Mouse (Mus musculus): ENCODE measurements around the gene Pop7. TPM values are rescaled to one million over a fixed set of nuclear protein-coding genes. Genes with fewer than 3 reads are reported as not detected.
A peak's percentile ranks its signal among the peaks of the same experiment; 100 is the strongest.

The Pop7 gene
- polyA plus RNA-seq, 1 experiment from 2014 or later = 33.4 TPM

DNA sequence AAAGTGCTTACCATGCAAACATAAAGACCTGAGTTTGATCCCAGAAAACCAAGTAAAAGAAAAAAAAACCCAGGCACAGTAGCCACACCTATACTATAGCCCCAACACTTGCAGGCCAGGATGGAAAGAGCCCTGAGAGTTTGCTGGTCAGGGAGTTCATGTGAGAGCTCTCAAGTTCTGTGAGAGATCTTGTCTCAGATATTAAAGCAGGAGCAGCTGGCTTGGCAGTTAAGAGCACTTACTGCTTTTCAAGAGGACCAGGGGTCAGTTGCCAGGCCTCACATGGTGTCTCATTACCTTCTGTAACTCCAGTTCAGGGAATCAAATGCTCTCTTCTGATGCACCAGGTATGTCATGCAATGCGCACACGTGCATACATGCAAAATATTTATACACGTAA is 32.4 kb upstream of the Pop7 start:
- peak overlapping the region; percentile 5; the same call in 1 of the 2 replicates for H3K4me2 ChIP-seq
- no peak overlapping the region for H3K27ac ChIP-seq (replicated peaks)
- no peak for ATAC-seq (ENCODE audit: insufficient read depth)
- peaks cover 37% of the 10 kb centered on the region for H3K4me1 ChIP-seq (replicated peaks)
- no peak overlapping the region for H3K9ac ChIP-seq
- H3K36me3 ChIP-seq (replicated peaks) = peaks cover 9% of the 10 kb centered on the region
- H3K27me3 ChIP-seq = 0 out of 2 replicates have a peak, but pooled peaks cover 5% of the 10 kb centered on the region
- H3K4me3 ChIP-seq (replicated peaks) = no peak overlapping the region
- no peaks in the 10 kb centered on the region for H3K9me3 ChIP-seq (replicated peaks)
- 80% methylated on average over 3 of the region's 3 CpGs for WGBS (ENCODE audit: insufficient replicate concordance)

DNA sequence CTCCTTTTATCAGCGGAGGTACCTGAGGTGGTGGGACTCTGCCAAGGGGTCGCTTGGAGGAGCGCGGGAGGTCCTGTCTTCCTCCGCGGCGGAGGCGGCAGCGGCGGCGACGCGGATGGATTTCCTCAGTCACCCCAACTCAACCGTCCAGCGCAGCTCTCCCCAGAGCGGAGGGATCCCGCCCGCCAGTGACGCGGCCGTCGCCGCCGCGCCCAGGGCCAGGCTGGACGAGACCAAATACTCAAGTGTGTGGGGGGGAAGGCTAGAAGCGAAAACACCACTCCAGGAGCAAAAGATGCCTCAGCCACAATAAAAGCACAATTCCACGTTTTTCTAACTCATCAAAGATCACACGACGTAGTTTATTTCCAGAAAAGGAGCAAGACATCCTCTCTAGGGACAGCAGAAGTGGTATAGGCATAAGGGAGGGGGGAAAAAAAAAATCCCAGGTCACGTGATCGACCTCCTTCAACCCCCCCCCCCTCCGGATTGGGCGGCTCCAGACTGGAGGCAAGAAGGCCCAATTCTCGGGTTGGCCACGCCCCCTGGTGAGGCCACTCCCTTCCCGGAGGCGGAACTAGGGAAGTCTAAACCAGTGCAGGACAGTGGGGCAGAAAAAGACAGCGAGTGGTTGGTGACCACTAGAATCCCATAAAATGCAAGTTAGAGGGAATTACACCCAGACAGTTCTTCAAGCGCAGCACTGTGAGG is 31.0 kb upstream of the Pop7 start, which contains the start of the genes Epo and Gnb2:
Gene Epo, minus strand, starts transcription at position 126 of the 711 bp plus-strand sequence.
Gene Gnb2, minus strand, starts transcription at position 394 of the 711 bp plus-strand sequence.
- Histone ChIP-seq H3K36me3 (replicated peaks) (peaks cover 24% of the 10 kb centered on the region), H3K4me3 (replicated peaks) (peak within 1 kb of the TSS; percentile 87), H3K27ac (replicated peaks) (peak within 1 kb of the TSS; percentile 92), H3K9ac (peak within 1 kb of the TSS; percentile 89), H3K27me3 (0 out of 2 replicates have a peak, but pooled peaks cover 2% of the 10 kb centered on the region), H3K4me1 (replicated peaks) (peaks cover 51% of the 10 kb centered on the region), H3K4me2 (peak within 1 kb of the TSS; percentile 93), H3K9me3 (replicated peaks) (no peaks in the 10 kb centered on the region)
- peak; percentile 82 for ATAC-seq (ENCODE audit: insufficient read depth)
- WGBS (ENCODE audit: insufficient replicate concordance) = under 1% methylated on average over 39 of the region's 40 CpGs

DNA sequence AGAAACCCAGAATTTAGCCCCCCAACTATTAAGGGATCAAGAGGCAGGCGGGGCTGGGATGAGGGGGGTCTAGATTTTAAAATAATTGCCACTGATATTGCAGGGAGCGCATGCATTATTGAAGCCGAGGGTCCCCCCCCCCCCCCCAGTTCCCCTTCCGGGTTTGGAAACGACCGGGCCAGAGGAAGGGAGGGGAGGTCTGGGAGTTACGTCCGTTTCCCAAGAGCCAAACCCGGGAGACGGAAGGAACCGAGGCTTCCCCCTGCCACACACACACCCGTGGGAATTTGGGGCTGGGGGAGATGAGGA is 30.4 kb upstream of the Pop7 start:
- peaks cover 29% of the 10 kb centered on the region for H3K36me3 ChIP-seq (replicated peaks)
- no peaks in the 10 kb centered on the region for H3K9me3 ChIP-seq (replicated peaks)
- WGBS (ENCODE audit: insufficient replicate concordance) = 0% methylated on average over 11 of the region's 12 CpGs
- H3K4me1 ChIP-seq (replicated peaks) = peaks cover 56% of the 10 kb centered on the region
- H3K27ac ChIP-seq (replicated peaks) = peak overlapping the region; percentile 92
- peak; percentile 29 for ATAC-seq (ENCODE audit: insufficient read depth)
- peak overlapping the region; percentile 93 for H3K4me2 ChIP-seq
- H3K27me3 ChIP-seq = 0 out of 2 replicates have a peak, but pooled peaks cover 2% of the 10 kb centered on the region
- H3K4me3 ChIP-seq (replicated peaks) = peak overlapping the region; percentile 87
- peak overlapping the region; percentile 89 for H3K9ac ChIP-seq

DNA sequence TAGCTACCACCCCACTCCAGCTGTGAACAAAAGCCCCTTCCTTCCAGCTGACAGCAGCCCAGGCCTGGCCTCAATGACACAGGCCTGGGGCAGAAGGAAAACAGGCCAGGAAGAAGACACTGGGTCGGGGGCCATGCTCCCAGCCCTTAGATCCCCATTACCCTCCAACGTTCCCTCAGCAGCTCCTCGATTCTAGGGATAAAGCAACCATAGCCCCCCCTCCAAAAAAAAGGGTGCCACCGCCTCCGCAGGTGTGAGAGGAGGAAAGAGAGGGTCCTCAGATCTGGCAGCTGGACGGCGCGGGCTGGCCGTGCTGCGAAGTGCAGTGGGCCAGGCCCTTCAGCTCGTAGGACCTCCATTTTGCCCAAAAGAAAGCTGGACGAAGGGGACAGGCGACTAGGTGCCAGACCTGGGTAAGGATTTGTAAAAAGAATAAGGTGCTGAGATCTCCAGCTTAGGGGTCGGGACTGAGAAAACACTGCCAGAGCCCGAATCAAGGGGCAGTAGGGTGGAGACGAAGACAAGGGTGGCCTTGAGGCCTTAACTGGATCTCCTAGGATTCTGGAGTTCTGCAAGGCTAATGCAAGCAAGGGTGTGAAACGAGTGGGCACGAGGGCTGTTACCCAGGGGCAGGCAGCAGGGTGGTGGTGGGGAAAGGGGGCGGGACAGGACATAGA is 30.0 kb upstream of the Pop7 start:
- Histone ChIP-seq H3K9ac (peak overlapping the region; percentile 89), H3K27me3 (0 out of 2 replicates have a peak, but pooled peaks cover 2% of the 10 kb centered on the region), H3K27ac (replicated peaks) (peak overlapping the region; percentile 92), H3K9me3 (replicated peaks) (no peaks in the 10 kb centered on the region), H3K36me3 (replicated peaks) (peaks cover 34% of the 10 kb centered on the region), H3K4me3 (replicated peaks) (peak overlapping the region; percentile 87), H3K4me2 (peak overlapping the region; percentile 93), H3K4me1 (replicated peaks) (peaks cover 61% of the 10 kb centered on the region)
- WGBS (ENCODE audit: insufficient replicate concordance) = under 1% methylated on average over 19 of the region's 19 CpGs
- ATAC-seq (ENCODE audit: insufficient read depth) = no peak

DNA sequence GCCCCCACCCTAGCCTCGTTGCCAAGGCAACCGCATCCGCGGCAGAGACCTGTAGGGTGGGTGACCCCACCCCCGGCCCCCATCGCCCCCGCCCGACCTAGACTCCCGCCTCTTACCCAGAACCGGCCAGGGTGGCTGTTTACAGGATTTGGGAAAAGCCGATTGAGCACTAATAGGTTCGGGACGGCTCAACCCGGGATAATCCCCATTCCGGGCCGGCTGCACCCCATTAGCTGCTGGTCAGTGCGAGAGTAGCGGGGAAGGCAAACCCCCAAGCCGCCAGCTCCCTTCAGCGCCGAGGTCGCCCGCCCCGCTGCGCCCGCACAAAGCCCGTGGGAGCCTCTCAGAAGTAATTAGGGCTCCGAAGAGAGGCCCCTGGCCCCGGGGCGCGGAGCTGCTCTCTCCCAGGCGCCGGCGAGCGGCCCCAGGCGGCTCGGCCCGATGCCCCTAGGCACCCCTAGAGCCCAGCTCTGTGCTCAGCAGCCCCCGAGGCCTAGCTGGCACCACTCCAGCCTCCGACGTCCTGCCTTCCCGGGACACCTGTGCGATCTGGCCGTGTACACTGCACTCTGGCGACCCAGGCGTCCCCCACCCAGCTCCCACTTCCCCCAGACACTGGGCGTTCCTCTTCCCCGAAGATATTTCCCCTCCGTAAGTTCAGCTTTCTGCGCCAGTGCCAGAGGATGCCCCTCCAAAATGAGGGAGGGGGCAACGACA is 29.3 kb upstream of the Pop7 start:
- peaks cover 41% of the 10 kb centered on the region for H3K36me3 ChIP-seq (replicated peaks)
- under 1% methylated on average over 51 of the region's 51 CpGs for WGBS (ENCODE audit: insufficient replicate concordance)
- peak overlapping the region; percentile 87 for H3K4me3 ChIP-seq (replicated peaks)
- H3K9me3 ChIP-seq (replicated peaks) = no peaks in the 10 kb centered on the region
- H3K4me1 ChIP-seq (replicated peaks) = peaks cover 67% of the 10 kb centered on the region
- H3K27me3 ChIP-seq = no peaks in the 10 kb centered on the region
- H3K27ac ChIP-seq (replicated peaks) = peak overlapping the region; percentile 92
- ATAC-seq (ENCODE audit: insufficient read depth) = peak; percentile 27
- peak overlapping the region; percentile 93 for H3K4me2 ChIP-seq
- peak overlapping the region; percentile 89 for H3K9ac ChIP-seq

DNA sequence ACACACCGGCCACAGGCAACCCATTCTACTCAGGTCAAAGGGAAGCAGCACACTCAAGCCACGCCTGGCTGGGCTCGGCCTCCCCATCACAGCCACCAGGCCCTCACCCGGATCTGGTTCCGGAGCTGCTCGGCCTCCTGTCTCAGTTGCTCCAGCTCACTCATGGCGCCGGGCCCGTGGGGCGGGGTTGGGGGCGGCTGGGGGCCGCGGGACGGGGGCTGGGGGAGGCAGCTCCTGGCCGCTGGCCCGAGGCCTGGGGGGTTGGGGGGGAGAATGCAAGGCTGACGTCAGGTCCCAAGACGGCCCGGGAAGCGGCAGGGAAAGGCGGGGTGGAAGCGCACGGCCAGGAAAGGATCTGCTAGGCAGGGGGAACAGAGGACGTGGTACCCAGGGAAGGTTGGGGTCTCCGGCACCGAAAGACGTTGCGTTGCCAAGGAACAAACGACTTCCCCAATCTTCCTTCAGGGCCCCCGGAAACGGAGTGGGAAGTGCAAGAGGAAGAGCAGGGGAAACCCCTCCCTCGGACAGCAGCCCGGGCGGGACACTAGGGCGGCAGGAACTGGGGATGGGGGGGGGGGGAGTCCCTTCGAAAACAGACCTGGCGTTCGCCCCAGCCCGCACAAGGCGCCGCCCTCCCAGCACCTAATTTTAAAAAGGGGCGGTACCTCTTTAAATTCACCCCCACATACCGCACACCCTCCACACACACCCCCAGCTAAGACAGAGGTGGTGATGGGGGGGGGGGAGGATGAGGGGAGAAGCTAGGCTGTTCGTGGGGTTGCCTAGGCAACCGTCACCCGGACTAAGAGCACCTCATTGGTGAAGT is 28.5 kb upstream of the Pop7 start:
- Histone ChIP-seq H3K27me3 (no peaks in the 10 kb centered on the region), H3K36me3 (replicated peaks) (peaks cover 47% of the 10 kb centered on the region), H3K9me3 (replicated peaks) (no peaks in the 10 kb centered on the region), H3K4me1 (replicated peaks) (peaks cover 74% of the 10 kb centered on the region), H3K4me2 (peak overlapping the region; percentile 93), H3K27ac (replicated peaks) (peak overlapping the region; percentile 92), H3K9ac (peak overlapping the region; percentile 89), H3K4me3 (replicated peaks) (peak overlapping the region; percentile 87)
- peak; percentile 5 for ATAC-seq (ENCODE audit: insufficient read depth)
- 4% methylated on average over 46 of the region's 46 CpGs for WGBS (ENCODE audit: insufficient replicate concordance)

DNA sequence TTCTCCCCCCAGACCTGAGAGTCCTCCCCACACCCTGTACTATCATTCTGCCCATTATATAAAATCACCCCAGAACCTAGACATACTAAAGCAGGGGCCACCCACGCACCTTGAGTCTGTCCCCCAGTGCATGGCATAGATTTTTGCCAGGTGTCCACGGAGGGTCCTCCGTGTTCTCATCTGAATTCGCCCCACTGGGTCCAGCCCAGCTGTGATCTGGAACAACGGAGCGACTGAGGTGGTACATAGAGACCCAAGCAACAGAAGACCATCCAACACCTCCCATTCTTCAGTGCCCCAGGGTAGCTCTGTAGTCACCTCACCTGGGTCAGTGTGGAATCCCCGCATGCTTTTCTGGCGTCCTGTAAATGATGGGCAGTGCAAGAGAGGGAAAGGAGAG is 27.8 kb upstream of the Pop7 start:
- H3K4me1 ChIP-seq (replicated peaks) = peaks cover 79% of the 10 kb centered on the region
- ATAC-seq (ENCODE audit: insufficient read depth) = no peak
- peak overlapping the region; percentile 87 for H3K4me3 ChIP-seq (replicated peaks)
- no peaks in the 10 kb centered on the region for H3K27me3 ChIP-seq
- H3K27ac ChIP-seq (replicated peaks) = peak overlapping the region; percentile 92; the same call in 1 of the 2 replicates
- H3K36me3 ChIP-seq (replicated peaks) = peaks cover 55% of the 10 kb centered on the region
- H3K9ac ChIP-seq = no peak overlapping the region
- H3K9me3 ChIP-seq (replicated peaks) = no peaks in the 10 kb centered on the region
- H3K4me2 ChIP-seq = peak overlapping the region; percentile 93
- WGBS (ENCODE audit: insufficient replicate concordance) = 88% methylated on average over 8 of the region's 8 CpGs

DNA sequence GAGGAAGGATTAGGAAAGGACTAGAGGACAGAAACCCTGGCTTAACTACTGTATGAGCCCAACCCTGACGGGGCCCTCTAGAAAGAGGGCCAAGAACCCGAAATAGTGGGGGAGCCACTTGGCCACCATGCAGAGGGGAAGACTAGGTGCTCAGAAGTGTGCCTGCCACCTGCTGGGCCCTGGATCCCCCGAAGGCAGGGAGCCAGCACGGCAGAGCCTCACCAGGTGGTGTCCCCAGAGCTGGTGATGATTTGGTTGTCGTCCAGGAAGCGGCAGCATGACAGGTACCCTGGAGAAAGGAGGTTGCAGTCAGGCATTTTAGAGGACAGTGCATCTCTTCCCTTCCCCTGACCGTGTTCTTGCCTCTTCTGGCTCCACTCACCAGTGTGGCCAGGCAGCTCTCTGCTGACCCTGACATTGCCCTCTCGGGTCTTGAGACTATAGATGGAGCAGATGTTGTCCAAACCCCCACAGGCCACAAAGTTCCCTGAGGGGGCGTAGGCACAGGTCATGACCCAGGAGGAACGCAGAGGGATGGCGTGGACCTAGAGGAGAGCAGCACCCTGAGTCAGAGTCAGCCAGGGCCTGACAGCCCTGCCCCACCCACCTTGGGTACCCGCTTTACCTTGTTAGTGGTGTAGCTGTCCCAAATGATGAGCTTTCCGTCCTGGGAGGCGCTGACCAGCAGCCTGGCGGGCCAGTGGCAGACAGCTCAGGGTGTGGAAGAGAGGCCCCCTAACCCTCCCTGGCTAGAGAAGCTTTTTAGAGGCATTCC is 27.1 kb upstream of the Pop7 start:
- peak overlapping the region; percentile 87 for H3K4me3 ChIP-seq (replicated peaks)
- H3K4me1 ChIP-seq (replicated peaks) = peaks cover 74% of the 10 kb centered on the region
- no peaks in the 10 kb centered on the region for H3K27me3 ChIP-seq
- ATAC-seq (ENCODE audit: insufficient read depth) = no peak
- H3K4me2 ChIP-seq = peak overlapping the region; percentile 93
- H3K27ac ChIP-seq (replicated peaks) = no peak overlapping the region
- H3K36me3 ChIP-seq (replicated peaks) = peaks cover 61% of the 10 kb centered on the region
- no peak overlapping the region for H3K9ac ChIP-seq
- 83% methylated on average over 15 of the region's 15 CpGs for WGBS (ENCODE audit: insufficient replicate concordance)
- no peaks in the 10 kb centered on the region for H3K9me3 ChIP-seq (replicated peaks)

DNA sequence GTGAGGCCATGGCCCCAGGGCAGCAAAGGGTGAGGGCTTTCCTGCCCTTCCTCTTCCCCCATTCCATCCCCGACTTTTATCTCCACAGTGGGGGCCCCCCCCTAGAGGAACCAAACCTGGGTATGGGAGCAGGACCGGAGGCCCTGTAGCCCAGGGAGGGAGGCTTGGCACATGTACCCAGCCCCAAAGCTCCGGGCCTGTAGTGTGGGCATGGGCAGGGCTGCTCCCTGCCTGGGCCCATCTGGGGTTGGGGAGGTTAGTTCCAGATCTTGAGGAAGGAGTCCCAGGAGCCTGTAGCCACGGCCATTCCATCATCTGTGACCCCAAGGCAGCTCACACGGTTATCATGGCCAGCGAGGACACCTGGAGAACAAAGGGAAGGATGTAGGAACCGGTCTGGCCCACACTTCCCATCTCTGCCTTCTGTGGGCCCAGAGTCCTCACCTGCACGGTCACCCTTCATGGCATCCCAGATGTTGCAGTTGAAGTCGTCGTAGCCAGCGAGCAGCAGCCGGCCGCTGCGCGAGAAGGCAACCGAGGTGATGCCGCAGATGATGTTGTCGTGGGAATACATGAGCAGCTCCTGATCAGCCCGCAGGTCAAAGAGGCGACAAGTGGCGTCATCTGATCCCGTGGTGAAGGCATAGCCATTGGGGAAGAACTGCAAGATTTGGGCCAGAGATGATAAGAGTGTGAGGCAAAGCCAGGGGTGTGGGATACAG is 26.1 kb upstream of the Pop7 start:
- Histone ChIP-seq H3K4me1 (replicated peaks) (peaks cover 67% of the 10 kb centered on the region), H3K4me3 (replicated peaks) (no peak overlapping the region), H3K9me3 (replicated peaks) (no peaks in the 10 kb centered on the region), H3K27me3 (no peaks in the 10 kb centered on the region), H3K36me3 (replicated peaks) (peaks cover 71% of the 10 kb centered on the region), H3K9ac (no peak overlapping the region), H3K27ac (replicated peaks) (no peak overlapping the region), H3K4me2 (no peak overlapping the region)
- 78% methylated on average over 22 of the region's 22 CpGs for WGBS (ENCODE audit: insufficient replicate concordance)
- ATAC-seq (ENCODE audit: insufficient read depth) = no peak

All from liver, embryonic 15.5 days (tissue).